Mouse (Mus musculus) testis, adult 2 months (tissue): ENCODE measurements around the gene Ddx6. TPM values are rescaled to one million over a fixed set of nuclear protein-coding genes. Genes with fewer than 3 reads are reported as not detected.
"Not testable (repeated sequence)": the region's sequence is repeated elsewhere in the genome, so short reads cannot be mapped to it uniquely, and the experiment has no call there.

Source experiments
- H3K27ac ChIP-seq: fragments of 200-500 bp; 2 replicates; pipeline ENCODE4 v1.5.1; 2012; ENCODE audit warnings: low read depth, low read length; ENCODE audit not compliant: control insufficient read depth, insufficient read depth
- H3K27me3 ChIP-seq: fragments of 200-500 bp; 2 replicates; pipeline ENCODE4 v1.6.1; 2012; ENCODE audit warnings: mild to moderate bottlenecking, low read length, moderate library complexity; ENCODE audit not compliant: control insufficient read depth, insufficient read depth
- H3K36me3 ChIP-seq: fragments of 200-500 bp; 2 replicates; pipeline ENCODE4 v1.6.1; 2012; ENCODE audit warnings: mild to moderate bottlenecking, low read length; ENCODE audit not compliant: control insufficient read depth, insufficient read depth
- H3K4me1 ChIP-seq: fragments of 200-500 bp; 2 replicates; pipeline ENCODE4 v1.6.1; 2012; ENCODE audit warnings: low read length; ENCODE audit not compliant: control insufficient read depth, insufficient read depth
- H3K4me3 ChIP-seq: fragments of 200-500 bp; 2 replicates; pipeline ENCODE4 v1.5.1; 2012; ENCODE audit warnings: low read depth, mild to moderate bottlenecking, low read length, moderate library complexity, mixed read lengths; ENCODE audit not compliant: control insufficient read depth
- CTCF ChIP-seq: fragments of 200-500 bp; IDR thresholded peaks from 2 replicates; pipeline ENCODE4 v1.5.1; 2012; ENCODE audit warnings: low read depth, mild to moderate bottlenecking, inconsistent platforms, low read length, moderate library complexity; ENCODE audit not compliant: control insufficient read depth, insufficient read depth, insufficient replicate concordance
- POLR2A ChIP-seq: fragments of 200-500 bp; IDR thresholded peaks from 2 replicates; pipeline ENCODE4 v1.6.1; 2012; ENCODE audit warnings: low read depth, mild to moderate bottlenecking, inconsistent platforms, low read length, moderate library complexity; ENCODE audit not compliant: control insufficient read depth
- polyA plus RNA-seq: library from polyadenylated mRNA; depleted of rRNA; stranded (reverse); fragments of >200 nt; gene quantifications from 2 replicates; pipeline ENCODE4 v1.2.3, GENCODE M21; 2012

The Ddx6 gene
- polyA plus RNA-seq, 1 experiment: 11.7 TPM

DNA sequence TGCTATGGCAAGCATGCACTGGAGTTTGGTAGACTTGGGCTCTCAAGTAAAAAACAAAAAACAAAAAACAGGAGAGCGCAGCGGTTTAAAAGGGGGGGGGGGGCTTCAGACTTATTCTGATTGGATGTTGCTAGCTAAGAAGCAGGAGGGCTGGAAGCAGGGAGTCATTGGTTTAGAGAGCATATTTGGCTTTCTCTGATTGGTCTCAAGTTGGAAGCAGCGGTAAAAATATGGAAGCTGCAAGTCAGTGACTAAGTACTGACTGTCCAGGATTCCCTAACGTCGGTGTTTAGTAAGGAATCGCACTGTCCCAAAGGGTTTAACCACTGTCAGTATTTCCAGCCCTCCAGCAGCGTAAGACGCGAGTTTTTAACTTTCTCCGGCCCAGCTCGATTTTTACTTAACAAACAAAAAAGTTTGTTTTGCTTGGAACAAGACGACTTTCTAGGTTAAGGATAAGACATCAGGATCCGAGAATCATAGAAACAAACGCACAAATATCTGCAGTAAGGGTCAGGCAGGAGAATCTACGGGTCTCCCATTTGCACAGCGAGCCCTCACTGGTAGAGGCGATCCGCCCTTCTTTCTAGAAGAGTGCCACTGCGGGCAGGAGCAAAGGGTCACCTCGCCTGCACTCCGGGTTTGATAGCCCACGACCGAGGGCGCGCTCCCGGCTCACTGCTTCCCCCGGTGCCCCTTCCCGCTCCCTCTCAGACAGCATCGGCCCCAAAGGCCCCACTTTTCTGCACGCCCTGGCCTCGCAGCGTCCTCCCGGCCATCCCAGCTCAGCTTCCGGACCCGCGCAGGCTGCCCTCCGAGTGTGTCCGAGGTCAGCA lies 1.0 kb upstream of the Ddx6 start:
- Histone ChIP-seq H3K4me1 (peaks cover 6% of the 10 kb centered on the region), H3K27me3 (no peaks in the 10 kb centered on the region), H3K36me3 (no peaks in the 10 kb centered on the region; the same call in 1 of the 2 replicates), H3K4me3 (peak overlapping the region; percentile 88), H3K27ac (peak overlapping the region; percentile 84)
- TF ChIP-seq POLR2A (0 out of 2 replicates have a peak, but pooled peaks have one; percentile 2), CTCF (no peak)

DNA sequence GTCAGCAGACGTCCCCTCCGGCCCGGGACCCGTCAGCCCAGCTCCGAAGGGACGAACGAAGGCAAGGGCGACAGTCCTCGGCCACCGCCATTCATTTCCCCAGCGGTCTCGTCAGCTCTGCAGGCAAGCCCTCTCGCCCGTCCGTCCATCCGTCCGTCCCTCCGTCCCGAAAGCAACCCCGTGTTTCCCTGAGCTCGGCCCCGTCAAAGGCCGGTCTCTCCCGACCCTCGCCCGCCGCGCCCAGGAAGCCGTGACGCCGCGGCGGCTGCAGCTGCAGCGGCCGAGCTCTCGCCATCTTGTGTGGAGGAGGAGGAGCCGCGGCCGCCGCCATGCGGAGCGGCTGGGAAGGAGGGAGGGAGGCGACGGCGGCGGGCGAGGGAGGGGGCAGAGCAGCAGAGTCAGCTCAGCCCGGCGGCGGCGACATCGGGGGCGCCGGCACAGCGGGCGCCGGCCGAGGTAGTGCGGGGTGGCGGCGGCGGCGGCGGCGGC lies 358 bp upstream of the Ddx6 start:
- peaks cover 3% of the 10 kb centered on the region for H3K4me1 ChIP-seq
- H3K27me3 ChIP-seq: no peaks in the 10 kb centered on the region
- no peaks in the 10 kb centered on the region; the same call in 1 of the 2 replicates for H3K36me3 ChIP-seq
- TF ChIP-seq POLR2A (peak; percentile 51; the same call in 1 of the 2 replicates), CTCF (no peak)
- H3K4me3 ChIP-seq: peak overlapping the region; percentile 88
- peak overlapping the region; percentile 84 for H3K27ac ChIP-seq

GRCm38 (mm10) chr9:44605616-44606165 lies 999 bp downstream of the Ddx6 start:
- Histone ChIP-seq H3K36me3 (peaks cover 2% of the 10 kb centered on the region; the same call in 1 of the 2 replicates), H3K27ac (peak overlapping the region; percentile 99), H3K4me1 (peaks cover 3% of the 10 kb centered on the region), H3K27me3 (no peaks in the 10 kb centered on the region), H3K4me3 (peak overlapping the region; percentile 95)
- TF ChIP-seq POLR2A (no peak), CTCF (no peak)

DNA sequence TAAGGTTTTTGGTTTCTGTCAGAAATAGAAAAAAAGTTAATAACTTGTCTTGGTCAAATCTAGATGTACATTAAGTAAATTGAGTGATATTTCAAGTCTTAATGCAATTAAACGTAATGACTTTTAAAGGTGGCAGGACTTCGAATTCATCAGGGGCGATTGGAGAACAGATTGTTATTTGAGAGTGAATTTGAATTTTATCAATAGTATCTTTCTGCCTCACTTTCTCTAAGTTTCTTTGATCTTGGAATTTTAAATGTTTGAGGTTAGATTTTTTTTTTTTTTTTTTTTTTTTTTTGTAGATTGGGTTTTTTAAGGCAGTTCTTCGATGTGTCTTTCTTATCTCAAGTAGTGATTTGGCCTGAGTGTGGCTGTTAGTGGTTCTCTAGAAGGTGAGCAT lies 2.0 kb downstream of the Ddx6 start:
- H3K4me3 ChIP-seq: no peak overlapping the region
- H3K27ac ChIP-seq: no peak overlapping the region
- no peak for TF ChIP-seq POLR2A
- no peak for TF ChIP-seq CTCF
- no peaks in the 10 kb centered on the region for H3K27me3 ChIP-seq
- H3K4me1 ChIP-seq: peaks cover 3% of the 10 kb centered on the region
- peaks cover 2% of the 10 kb centered on the region; the same call in 1 of the 2 replicates for H3K36me3 ChIP-seq

DNA sequence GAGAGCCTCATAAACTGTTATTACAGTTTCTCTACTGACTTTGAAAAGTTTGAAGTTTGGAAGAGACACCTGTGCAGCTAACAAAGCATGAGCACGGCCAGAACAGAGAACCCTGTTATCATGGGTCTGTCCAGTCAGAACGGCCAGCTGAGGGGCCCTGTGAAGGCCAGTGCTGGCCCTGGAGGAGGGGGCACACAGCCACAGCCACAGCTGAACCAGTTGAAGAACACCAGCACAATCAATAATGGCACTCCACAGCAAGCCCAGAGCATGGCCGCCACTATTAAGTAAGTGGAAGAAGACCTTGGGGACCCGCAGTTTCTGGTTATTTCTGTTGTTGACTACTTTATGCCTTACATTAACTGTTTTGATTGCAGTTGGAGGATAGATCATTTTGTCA lies 2.6 kb downstream of the Ddx6 start:
- Histone ChIP-seq H3K4me1 (peaks cover 2% of the 10 kb centered on the region), H3K27ac (no peak overlapping the region), H3K27me3 (no peaks in the 10 kb centered on the region), H3K36me3 (peaks cover 2% of the 10 kb centered on the region; the same call in 1 of the 2 replicates), H3K4me3 (no peak overlapping the region)
- no peak for TF ChIP-seq CTCF
- no peak for TF ChIP-seq POLR2A

- TF ChIP-seq POLR2A: no peak
- TF ChIP-seq CTCF: no peak
- H3K27me3 ChIP-seq: no peaks in the 10 kb centered on the region
- no peak overlapping the region for H3K27ac ChIP-seq
- no peaks in the 10 kb centered on the region; the same call in 1 of the 2 replicates for H3K4me1 ChIP-seq
- peaks cover 4% of the 10 kb centered on the region for H3K36me3 ChIP-seq
- no peak overlapping the region for H3K4me3 ChIP-seq
These were observed 5.7 kb downstream of the Ddx6 start for GRCm38 (mm10) chr9:44610371-44610770.

DNA sequence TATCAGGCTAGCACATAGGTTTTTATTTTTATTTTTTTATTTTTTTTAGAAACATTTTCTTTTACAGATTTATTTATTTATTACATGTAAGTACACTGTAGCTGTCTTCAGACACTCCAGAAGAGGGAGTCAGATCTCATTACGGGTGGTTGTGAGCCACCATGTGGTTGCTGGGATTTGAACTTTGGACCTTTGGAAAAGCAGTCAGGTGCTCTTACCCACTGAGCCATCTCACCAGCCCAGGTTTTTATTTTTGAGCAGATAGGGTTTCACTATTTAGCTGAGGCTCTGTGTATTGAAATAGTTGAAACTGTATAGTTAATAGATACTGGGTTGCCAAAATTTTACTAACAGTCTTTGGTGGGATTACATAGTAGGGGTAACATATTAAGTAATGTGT lies 8.4 kb downstream of the Ddx6 start:
- not testable (repeated sequence) for H3K36me3 ChIP-seq

GRCm38 (mm10) chr9:44621114-44621513 lies 16.4 kb downstream of the Ddx6 start:
- Histone ChIP-seq H3K4me1 (peaks cover 2% of the 10 kb centered on the region; the same call in 1 of the 2 replicates), H3K27ac (no peak overlapping the region), H3K4me3 (no peak overlapping the region), H3K36me3 (peaks cover 4% of the 10 kb centered on the region; the same call in 1 of the 2 replicates), H3K27me3 (no peaks in the 10 kb centered on the region)
- TF ChIP-seq POLR2A (no peak), CTCF (no peak)

More for the DNA sequence above, 8.4 kb downstream of the Ddx6 start:
- H3K27ac ChIP-seq, H3K27me3 ChIP-seq, H3K4me3 ChIP-seq, H3K4me1 ChIP-seq: not testable (repeated sequence)
